Mouse (Mus musculus): Measurements from ENCODE around the gene Hist1h1e. TPM values are rescaled to one million over a fixed set of nuclear protein-coding genes. Genes with fewer than 3 reads are reported as not detected.
"Not testable (repeated sequence)": the region's sequence is repeated elsewhere in the genome, so short reads cannot be mapped to it uniquely, and the experiment has no call there.

The Hist1h1e gene
- total RNA-seq, 2 experiments from 2014 or later = 53.4 to 69.1 TPM

DNA sequence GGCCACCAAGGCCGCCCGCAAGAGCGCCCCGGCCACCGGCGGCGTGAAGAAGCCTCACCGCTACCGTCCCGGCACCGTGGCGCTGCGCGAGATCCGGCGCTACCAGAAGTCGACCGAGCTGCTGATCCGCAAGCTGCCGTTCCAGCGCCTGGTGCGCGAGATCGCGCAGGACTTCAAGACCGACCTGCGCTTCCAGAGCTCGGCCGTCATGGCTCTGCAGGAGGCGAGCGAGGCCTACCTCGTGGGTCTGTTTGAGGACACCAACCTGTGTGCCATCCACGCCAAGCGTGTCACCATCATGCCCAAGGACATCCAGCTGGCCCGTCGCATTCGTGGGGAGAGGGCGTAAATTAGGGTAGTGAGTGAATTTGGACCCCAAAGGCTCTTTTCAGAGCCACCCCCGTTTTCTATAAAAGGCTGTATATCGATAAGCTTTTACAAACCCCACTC, 46.5 kb downstream of the Hist1h1e start:
- DNase-seq (ENCODE audit: low spot score in 2 of 2); intact Hi-C loops (cut with DNase I): not testable (repeated sequence)

DNA sequence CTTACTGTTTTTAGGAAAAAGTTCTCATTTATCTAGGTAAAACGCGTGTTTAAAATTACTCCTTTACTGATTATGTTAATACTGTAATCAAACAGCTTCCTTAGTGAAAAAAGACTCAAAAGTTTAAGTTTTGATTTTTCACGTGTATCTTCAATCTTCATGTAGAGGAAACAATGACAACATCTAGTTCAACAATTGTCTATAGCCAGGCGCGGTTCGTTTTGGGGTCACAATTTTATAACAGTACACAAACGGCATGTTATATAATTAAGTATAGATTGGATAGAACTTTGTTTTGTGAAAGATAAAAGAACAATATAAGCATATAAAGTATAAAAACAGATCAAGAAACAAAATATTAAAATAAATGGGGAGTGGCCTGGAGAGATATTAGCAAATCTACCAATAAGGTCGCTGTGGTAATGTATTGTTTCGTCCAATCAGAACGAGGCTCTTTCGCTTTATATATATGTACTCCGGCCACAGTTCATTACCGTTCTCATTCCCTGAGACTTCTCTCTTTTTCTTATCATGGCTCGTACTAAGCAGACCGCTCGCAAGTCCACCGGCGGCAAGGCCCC, 47.0 kb downstream of the Hist1h1e start, which contains the start of gene Hist1h3d:
TSS of gene Hist1h3d (plus strand) at position 493 of the 581 bp plus-strand sequence.
- DNase-seq (ENCODE audit: low spot score in 2 of 2) = peak; percentile 52 to 74
- intact Hi-C loops (cut with DNase I) = no loop called here

DNA sequence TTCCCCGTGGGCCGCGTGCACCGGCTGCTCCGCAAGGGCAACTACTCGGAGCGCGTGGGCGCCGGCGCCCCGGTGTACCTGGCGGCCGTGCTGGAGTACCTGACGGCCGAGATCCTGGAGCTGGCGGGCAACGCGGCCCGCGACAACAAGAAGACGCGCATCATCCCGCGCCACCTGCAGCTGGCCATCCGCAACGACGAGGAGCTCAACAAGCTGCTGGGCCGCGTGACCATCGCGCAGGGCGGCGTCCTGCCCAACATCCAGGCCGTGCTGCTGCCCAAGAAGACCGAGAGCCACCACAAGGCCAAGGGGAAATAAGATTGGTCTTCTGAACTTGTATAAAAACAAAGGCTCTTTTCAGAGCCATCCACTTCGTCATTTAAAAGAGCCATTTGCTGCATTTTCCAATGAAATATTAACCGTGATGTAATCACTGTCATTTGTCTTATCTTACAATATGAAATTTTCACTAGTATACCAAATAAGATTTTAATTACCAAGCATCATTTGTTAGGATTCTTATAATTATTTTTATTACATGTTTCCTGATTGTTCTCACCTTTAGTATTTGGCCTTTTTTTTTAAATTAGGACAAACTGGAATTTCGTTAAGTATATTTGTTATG, 47.7 kb downstream of the Hist1h1e start:
- DNase-seq (ENCODE audit: low spot score in 2 of 2); intact Hi-C loops (cut with DNase I): not testable (repeated sequence)

DNA sequence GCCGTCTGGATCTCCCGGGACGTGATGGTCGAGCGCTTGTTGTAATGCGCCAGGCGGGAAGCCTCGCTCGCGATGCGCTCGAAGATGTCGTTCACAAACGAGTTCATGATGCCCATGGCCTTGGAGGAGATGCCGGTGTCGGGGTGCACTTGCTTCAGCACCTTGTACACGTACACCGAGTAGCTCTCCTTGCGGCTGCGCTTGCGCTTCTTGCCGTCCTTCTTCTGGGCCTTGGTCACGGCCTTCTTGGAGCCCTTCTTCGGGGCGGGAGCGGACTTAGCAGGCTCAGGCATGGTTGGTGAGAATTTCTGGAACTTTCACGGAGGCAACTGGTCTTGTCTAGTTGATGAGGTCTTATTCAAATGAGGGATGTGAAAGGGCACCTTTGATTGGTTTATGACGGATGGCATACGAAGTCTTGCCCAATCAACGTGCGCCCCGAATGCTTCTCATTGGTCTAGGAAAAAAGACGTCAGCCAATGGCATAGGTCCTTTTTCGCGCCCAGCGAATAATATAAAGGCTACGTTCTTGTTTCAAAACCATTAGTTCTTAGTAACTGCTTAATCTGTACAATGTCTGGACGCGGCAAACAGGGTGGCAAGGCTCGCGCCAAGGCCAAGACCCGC, 48.3 kb downstream of the Hist1h1e start, which contains the start of the genes Hist1h2bf and Hist1h2ad:
TSS of gene Hist1h2bf (minus strand) at position 299 of the 627 bp plus-strand sequence.
TSS of gene Hist1h2ad (plus strand) at position 484 of the 627 bp plus-strand sequence.
- intact Hi-C loops (cut with DNase I) = not testable (repeated sequence)
- DNase-seq (ENCODE audit: low spot score in 2 of 2) = peak; percentile 96 to 98

DNA sequence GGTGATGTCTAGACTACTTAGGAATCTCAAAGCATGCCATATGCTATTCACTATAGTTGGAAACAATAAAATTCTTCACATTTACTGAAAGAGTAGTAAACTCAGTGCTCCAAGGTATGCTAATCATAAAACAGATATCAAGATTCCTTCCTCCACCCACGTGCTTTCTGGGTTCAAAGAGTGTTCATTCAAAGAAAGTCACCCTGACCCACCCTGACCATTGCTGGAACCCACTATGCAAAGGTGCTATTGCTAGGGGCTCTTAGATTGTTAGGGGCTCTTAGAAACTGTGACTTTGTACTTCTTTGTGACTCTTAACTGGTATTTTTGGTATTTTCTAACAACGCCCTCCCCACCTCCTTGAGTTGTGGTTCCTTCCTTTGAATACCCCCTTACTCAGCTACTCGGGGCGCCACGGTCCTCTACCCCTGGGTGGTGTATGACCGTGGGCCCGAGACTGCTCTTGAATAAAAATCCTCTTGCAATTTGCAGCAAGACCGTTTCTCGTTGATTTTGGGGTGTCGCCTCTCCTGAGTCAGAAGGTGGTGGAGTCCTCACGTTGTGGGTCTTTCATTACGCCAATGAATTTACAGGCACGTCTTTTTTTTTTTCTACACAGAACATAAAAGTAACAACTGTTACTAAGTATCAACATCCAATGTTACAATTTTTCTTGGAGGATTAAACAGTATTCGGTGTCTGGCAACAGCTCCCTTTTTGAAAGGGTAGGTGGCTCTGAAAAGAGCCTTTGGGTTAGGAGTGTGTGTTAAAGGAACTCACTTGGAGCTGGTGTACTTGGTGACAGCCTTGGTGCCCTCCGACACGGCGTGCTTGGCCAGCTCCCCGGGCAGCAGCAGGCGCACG, 49.1 kb downstream of the Hist1h1e start:
- DNase-seq (ENCODE audit: low spot score in 2 of 2); intact Hi-C loops (cut with DNase I): not testable (repeated sequence)

DNA sequence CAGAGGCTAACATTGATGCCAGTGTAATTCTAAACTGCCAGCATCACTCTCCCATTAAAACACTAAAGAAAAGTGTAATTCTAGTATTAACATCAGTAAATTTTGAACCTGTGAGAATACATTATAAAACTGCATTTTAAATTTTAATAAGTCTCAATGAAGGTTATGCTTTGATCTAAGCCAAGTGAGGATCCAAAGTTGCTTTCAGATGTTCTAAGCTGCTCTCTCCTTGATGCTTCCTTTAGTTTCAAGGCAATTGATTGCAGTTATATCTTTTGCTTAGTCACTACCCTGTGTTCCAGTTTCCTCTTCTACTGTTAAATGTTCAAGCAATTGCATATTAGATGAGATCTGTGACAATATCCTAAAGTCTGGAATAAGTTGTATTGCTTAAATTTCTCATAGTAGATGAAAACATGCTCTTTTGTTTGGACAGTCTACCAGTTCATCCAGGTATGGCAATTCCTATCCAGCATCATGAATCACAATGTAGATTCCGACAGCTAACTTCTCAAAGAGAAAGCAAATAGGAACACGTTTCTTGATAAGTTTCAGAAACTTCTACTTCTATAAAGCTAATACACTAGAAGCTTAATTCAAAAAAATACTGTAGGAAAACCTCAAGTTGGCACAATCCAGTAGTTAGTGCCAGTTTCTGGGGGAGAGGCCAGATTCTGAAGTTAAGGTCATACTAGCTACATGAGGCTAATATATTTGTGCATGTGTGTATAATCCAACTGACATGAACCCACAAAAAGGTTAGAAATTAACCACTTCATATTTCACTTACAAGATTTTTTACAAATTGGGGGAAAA, 49.9 kb downstream of the Hist1h1e start:
- no peak for DNase-seq (ENCODE audit: low spot score in 2 of 2)
- intact Hi-C loops (cut with DNase I) = no loop called here

DNA sequence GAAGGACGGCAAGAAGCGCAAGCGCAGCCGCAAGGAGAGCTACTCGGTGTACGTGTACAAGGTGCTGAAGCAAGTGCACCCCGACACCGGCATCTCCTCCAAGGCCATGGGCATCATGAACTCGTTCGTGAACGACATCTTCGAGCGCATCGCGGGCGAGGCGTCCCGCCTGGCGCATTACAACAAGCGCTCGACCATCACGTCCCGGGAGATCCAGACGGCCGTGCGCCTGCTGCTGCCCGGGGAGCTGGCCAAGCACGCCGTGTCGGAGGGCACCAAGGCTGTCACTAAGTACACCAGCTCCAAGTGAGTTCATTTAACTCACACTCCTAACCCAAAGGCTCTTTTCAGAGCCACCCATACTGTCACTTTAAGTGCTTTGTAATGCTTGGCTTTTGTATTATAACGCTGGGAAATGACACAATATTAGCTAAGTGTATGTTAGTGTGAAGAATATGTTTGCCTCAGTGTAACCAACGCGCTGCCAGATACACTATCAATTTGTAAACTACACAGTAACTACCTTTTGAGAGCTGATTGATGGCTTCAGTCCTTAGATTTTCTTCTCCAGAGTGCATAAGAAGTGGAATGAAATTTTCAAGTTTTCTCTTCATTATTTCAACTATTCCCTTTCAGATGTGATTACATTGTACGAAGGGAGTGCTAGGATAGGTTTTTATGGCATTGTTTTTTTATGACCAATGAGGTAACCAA, 50.7 kb downstream of the Hist1h1e start:
- DNase-seq (ENCODE audit: low spot score in 2 of 2); intact Hi-C loops (cut with DNase I): not testable (repeated sequence)

DNA sequence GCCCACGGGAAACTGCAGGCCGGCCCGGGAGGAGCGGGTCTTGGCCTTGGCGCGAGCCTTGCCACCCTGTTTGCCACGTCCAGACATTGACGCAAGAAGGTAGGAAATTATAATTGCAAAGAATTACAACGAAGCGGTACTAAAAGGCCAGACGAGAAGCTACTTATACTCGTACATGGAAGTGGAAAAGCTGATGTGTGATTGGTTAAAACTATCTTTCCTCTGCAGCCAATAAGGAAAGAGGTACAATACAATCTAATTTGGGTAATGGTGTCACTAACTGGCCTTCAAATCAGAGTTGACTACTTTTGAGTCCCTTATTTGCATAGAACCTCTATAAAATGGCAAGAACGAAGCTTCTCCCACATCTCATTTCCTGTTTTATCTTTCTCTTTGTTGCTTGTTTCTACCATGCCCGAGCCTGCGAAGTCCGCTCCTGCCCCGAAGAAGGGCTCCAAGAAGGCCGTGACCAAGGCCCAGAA, 51.3 kb downstream of the Hist1h1e start, which contains the start of the genes Hist1h2ae and Hist1h2bg:
TSS of gene Hist1h2ae (minus strand) at position 199 of the 482 bp plus-strand sequence.
TSS of gene Hist1h2bg (plus strand) at position 375 of the 482 bp plus-strand sequence.
- intact Hi-C loops (cut with DNase I) = no loop called here

More for the DNA sequence above, 51.3 kb downstream of the Hist1h1e start, which contains the start of the genes Hist1h2ae and Hist1h2bg:
- DNase-seq (ENCODE audit: low spot score in 2 of 2) = peak; percentile 76 to 95

Small RNA genes within 50 kb of the gene (microRNA-seq; reads per million reads assigned to microRNA genes)
- gene Gm44359 = 0 reads per million in 2 experiments
- 0 reads per million in 2 experiments for gene Gm44394

Other genes with a start within 250 kb of the Hist1h1e start
- 1 to 10 TPM; 6.9 to 7.1 TPM for gene Abt1, start 198.7 kb downstream of the Hist1h1e start, total RNA-seq (2021)
- gene Btn1a1, start 156.7 kb downstream of the Hist1h1e start, total RNA-seq (2021) = not detected
- 1 to 10 TPM in 1 of 2 experiments, under 1 TPM in 1; 0.82 to 1.3 TPM for gene Btn2a2, start 133.7 kb downstream of the Hist1h1e start, total RNA-seq (2021)
- 100 to 1,000 TPM; 264 to 291 TPM for gene Hist1h4h, start 91.5 kb downstream of the Hist1h1e start, total RNA-seq (2021)
- gene Hist1h2af, start 88.7 kb downstream of the Hist1h1e start, total RNA-seq (2021) = 10 to 100 TPM in 1 of 2 experiments, 1 to 10 TPM in 1; 4.3 to 21.5 TPM
- 1 to 10 TPM; 5.8 to 6.2 TPM for gene Hist1h3g, start 87.1 kb downstream of the Hist1h1e start, total RNA-seq (2021)
- gene Hist1h2bh, start 79.2 kb downstream of the Hist1h1e start, total RNA-seq (2021) = under 1 TPM; 0.91 to 0.92 TPM
- 10 to 100 TPM; 18.7 to 21.0 TPM for gene Hist1h3f, start 78.5 kb downstream of the Hist1h1e start, total RNA-seq (2021)
- 100 to 1,000 TPM; 150 to 165 TPM for gene Hist1h4f, start 70.9 kb downstream of the Hist1h1e start, total RNA-seq (2021)
- 1 to 10 TPM; 3.1 to 4.2 TPM for gene Hist1h1d, start 69.3 kb downstream of the Hist1h1e start, total RNA-seq (2021)
- 10 to 100 TPM; 49.1 to 57.1 TPM for gene Hist1h3e, start 60.2 kb downstream of the Hist1h1e start, total RNA-seq (2021)
- 10 to 100 TPM in 1 of 2 experiments, 1 to 10 TPM in 1; 8.2 to 10.1 TPM for gene Hist1h2ae, start 51.3 kb downstream of the Hist1h1e start, total RNA-seq (2021)
- gene Hist1h2bg, start 51.2 kb downstream of the Hist1h1e start, total RNA-seq (2021) = 10 to 100 TPM; 79.2 to 92.9 TPM
- 10 to 100 TPM; 24.6 to 36.3 TPM for gene Hist1h2bf, start 48.4 kb downstream of the Hist1h1e start, total RNA-seq (2021)
- gene Hist1h2ad, start 48.2 kb downstream of the Hist1h1e start, total RNA-seq (2021) = 1 to 10 TPM; 3.0 to 5.1 TPM
- 1 to 10 TPM; 9.4 to 9.9 TPM for gene Hist1h3d, start 46.8 kb downstream of the Hist1h1e start, total RNA-seq (2021)
- 100 to 1,000 TPM; 132 to 148 TPM for gene Hist1h4d, start 41.0 kb downstream of the Hist1h1e start, total RNA-seq (2021)
- gene Hist1h2be, start 1.4 kb downstream of the Hist1h1e start, total RNA-seq (2021) = 1 to 10 TPM; 4.8 to 5.6 TPM
- gene Hist1h2ac, start 61.4 kb upstream of the Hist1h1e start, total RNA-seq (2021) = 1 to 10 TPM; 1.9 to 2.0 TPM
- 10 to 100 TPM; 25.0 to 27.3 TPM for gene Hist1h2bc, start 61.6 kb upstream of the Hist1h1e start, total RNA-seq (2021)
- under 1 TPM in 1 of 2 experiments, not detected in 1; 0.40 TPM for gene Hist1h1t, start 73.3 kb upstream of the Hist1h1e start, total RNA-seq (2021)
- 100 to 1,000 TPM; 100 to 103 TPM for gene Hist1h4c, start 75.9 kb upstream of the Hist1h1e start, total RNA-seq (2021)
- gene Hfe, start 88.3 kb upstream of the Hist1h1e start, total RNA-seq (2021) = 1 to 10 TPM; 2.9 to 3.1 TPM
- 10 to 100 TPM; 55.8 to 75.9 TPM for gene Hist1h1c, start 116.2 kb upstream of the Hist1h1e start, total RNA-seq (2021)
- gene Hist1h3c, start 123.0 kb upstream of the Hist1h1e start, total RNA-seq (2021) = 1 to 10 TPM; 6.8 to 7.2 TPM
- gene Hist1h2bb, start 124.2 kb upstream of the Hist1h1e start, total RNA-seq (2021) = 10 to 100 TPM; 18.8 to 20.7 TPM
- gene Hist1h2ab, start 128.6 kb upstream of the Hist1h1e start, total RNA-seq (2021) = 10 to 100 TPM; 30.0 to 36.8 TPM
- 10 to 100 TPM; 16.5 to 23.8 TPM for gene Hist1h3b, start 129.7 kb upstream of the Hist1h1e start, total RNA-seq (2021)
- gene Hist1h4b, start 134.5 kb upstream of the Hist1h1e start, total RNA-seq (2021) = 10 to 100 TPM; 73.2 to 80.8 TPM
- gene Hist1h4a, start 138.7 kb upstream of the Hist1h1e start, total RNA-seq (2021) = 10 to 100 TPM; 68.8 to 69.0 TPM
- gene Hist1h3a, start 139.8 kb upstream of the Hist1h1e start, total RNA-seq (2021) = 10 to 100 TPM; 33.2 to 47.2 TPM
- gene Hist1h1a, start 141.1 kb upstream of the Hist1h1e start, total RNA-seq (2021) = 10 to 100 TPM; 20.4 to 29.2 TPM
- not detected for gene Trim38, start 147.4 kb upstream of the Hist1h1e start, total RNA-seq (2021)
- gene Slc17a2, start 184.4 kb upstream of the Hist1h1e start, total RNA-seq (2021) = not detected
- under 1 TPM; 0.17 to 0.22 TPM for gene Slc17a3, start 216.9 kb upstream of the Hist1h1e start, total RNA-seq (2021)
- gene Slc17a1, start 245.2 kb upstream of the Hist1h1e start, total RNA-seq (2021) = not detected